Mouse (Mus musculus) hindbrain, embryonic 15.5 days (tissue): ENCODE results near the gene Mast3. TPM values are rescaled to one million over a fixed set of nuclear protein-coding genes. Genes with fewer than 3 reads are reported as not detected.

ENCODE experiments used
- ATAC-seq: fragments of 200-750 bp; cut with Nextera tagmentation; 2 replicates; pipeline ENCODE4 v1.8.0; 2017; ENCODE audit warnings: low read depth, moderate number of reproducible peaks, moderate TSS enrichment; ENCODE audit not compliant: low FRiP score
- H3K27ac ChIP-seq: fragments of 300-500 bp; sonication (generic); replicated peaks from 2 replicates; pipeline ENCODE4 v1.5.1; 2015; ENCODE audit warnings: mild to moderate bottlenecking, inconsistent platforms
- H3K27me3 ChIP-seq: fragments of 300-500 bp; sonication (generic); 2 replicates; pipeline ENCODE4 v1.6.1; 2015; ENCODE audit warnings: control low read depth, inconsistent platforms
- H3K36me3 ChIP-seq: fragments of 300-500 bp; sonication (generic); 2 replicates; pipeline ENCODE4 v1.6.1; 2015; ENCODE audit warnings: control low read depth, inconsistent platforms
- H3K4me1 ChIP-seq: fragments of 300-500 bp; sonication (generic); replicated peaks from 2 replicates; pipeline ENCODE4 v1.6.1; 2015; ENCODE audit warnings: control low read depth, inconsistent platforms
- H3K4me2 ChIP-seq: fragments of 300-500 bp; sonication (generic); 2 replicates; pipeline ENCODE4 v1.6.1; 2015; ENCODE audit warnings: moderate library complexity, mild to moderate bottlenecking, inconsistent platforms
- H3K4me3 ChIP-seq: fragments of 300-500 bp; sonication (generic); 2 replicates; pipeline ENCODE4 v1.5.1; 2015; ENCODE audit warnings: mild to moderate bottlenecking, inconsistent platforms
- H3K9ac ChIP-seq: fragments of 300-500 bp; sonication (generic); 2 replicates; pipeline ENCODE4 v1.6.1; 2015; ENCODE audit warnings: inconsistent platforms
- H3K9me3 ChIP-seq: fragments of 300-500 bp; sonication (generic); 2 replicates; pipeline ENCODE4 v1.6.1; 2016; ENCODE audit warnings: control low read depth, inconsistent platforms
- WGBS: fragments of 180-500 bp; shearing (Covaris S2); methylation state at CpG from one replicate; pipeline ENCODE4 v1.1.7; 2015; 5-methylcytosine and 5-hydroxymethylcytosine counted together
- polyA plus RNA-seq: library from polyadenylated mRNA; unstranded; fragments of >200 nt; fragmentation: Nextera tagmentation; extraction: Ambion mirVana; gene quantifications from 2 replicates; pipeline ENCODE4 v1.2.1, GENCODE M21; 2015

Mast3 gene
- polyA plus RNA-seq, 1 experiment from 2014 or later = 25.1 TPM

- Histone ChIP-seq H3K9ac (no peak overlapping the region), H3K9me3 (no peaks in the 10 kb centered on the region), H3K4me3 (no peak overlapping the region), H3K4me1 (peaks cover 17% of the 10 kb centered on the region), H3K27me3 (no peaks in the 10 kb centered on the region), H3K27ac (no peak overlapping the region), H3K4me2 (no peak overlapping the region), H3K36me3 (no peaks in the 10 kb centered on the region)
- ATAC-seq = no peak
- WGBS = 83% methylated on average over 5 of the region's 5 CpGs
Measured at GRCm38 (mm10) chr8:70843214-70843773, 38.4 kb upstream of the Mast3 start.

GRCm38 (mm10) chr8:70842484-70842883 is 37.6 kb upstream of the Mast3 start:
- ATAC-seq = no peak
- Histone ChIP-seq H3K27me3 (no peaks in the 10 kb centered on the region), H3K27ac (no peak overlapping the region)

DNA sequence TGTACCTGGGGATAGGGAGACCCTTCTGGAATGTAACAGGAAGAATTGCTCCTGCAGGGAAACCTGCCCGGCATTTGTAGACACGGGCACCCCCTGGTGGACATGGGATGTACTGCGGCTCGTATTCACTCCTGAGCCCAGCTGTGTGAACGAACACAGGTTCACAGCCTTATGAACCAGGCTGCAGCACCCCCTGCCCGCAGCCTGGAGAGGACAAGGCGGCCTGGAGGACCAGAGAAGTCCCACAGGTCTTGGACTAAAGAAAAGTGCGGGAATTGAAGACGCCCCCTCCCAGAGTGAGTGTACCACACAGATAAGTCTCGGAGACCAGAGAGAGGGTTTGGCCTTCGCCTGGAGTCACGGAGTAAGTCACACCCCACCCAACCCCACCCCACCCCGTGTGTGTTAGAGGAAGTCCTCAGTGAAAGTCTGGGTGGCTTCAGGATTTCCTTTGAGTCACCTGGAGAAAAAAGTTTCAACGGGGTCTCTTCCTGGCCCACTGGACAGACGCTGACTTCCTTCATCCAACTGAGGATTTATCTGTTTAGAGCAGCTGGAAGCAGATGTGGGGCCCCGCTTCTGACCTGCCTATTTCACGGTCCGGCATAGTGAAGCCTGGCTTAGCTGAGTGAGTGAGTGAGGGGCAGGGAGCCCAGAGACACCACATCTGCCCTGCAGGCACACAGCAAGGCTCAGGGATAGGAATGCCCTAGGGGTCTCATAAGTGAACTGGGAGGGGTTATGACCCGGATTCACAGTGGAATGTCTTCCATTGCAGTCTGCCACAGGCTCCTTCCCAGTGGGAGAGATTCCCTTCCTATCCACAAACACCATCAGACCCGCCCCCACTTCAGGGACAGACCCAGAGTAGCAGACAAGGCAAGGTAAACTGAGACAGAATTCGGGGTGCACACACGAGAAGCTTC is 36.6 kb upstream of the Mast3 start:
- peaks cover 18% of the 10 kb centered on the region for H3K4me1 ChIP-seq
- 41% methylated on average over 22 of the region's 22 CpGs for WGBS
- H3K27ac ChIP-seq = 0 out of 2 replicates have a peak overlapping the region, but pooled peaks have one; percentile 14
- no peaks in the 10 kb centered on the region for H3K36me3 ChIP-seq
- no peaks in the 10 kb centered on the region for H3K27me3 ChIP-seq
- no peak overlapping the region for H3K9ac ChIP-seq
- no peaks in the 10 kb centered on the region for H3K9me3 ChIP-seq
- ATAC-seq = no peak
- no peak overlapping the region for H3K4me3 ChIP-seq
- H3K4me2 ChIP-seq = no peak overlapping the region

More at GRCm38 (mm10) chr8:70842484-70842883, 37.6 kb upstream of the Mast3 start:
- H3K9me3 ChIP-seq = no peaks in the 10 kb centered on the region
- 72% methylated on average over 25 of the region's 25 CpGs for WGBS
- no peak overlapping the region for H3K4me2 ChIP-seq
- H3K9ac ChIP-seq = no peak overlapping the region
- peaks cover 18% of the 10 kb centered on the region for H3K4me1 ChIP-seq
- no peak overlapping the region for H3K4me3 ChIP-seq
- H3K36me3 ChIP-seq = no peaks in the 10 kb centered on the region

- no peak overlapping the region for H3K9ac ChIP-seq
- no peak for ATAC-seq
- 0 out of 2 replicates have a peak overlapping the region, but pooled peaks have one; percentile 14 for H3K27ac ChIP-seq
- no peaks in the 10 kb centered on the region for H3K9me3 ChIP-seq
- no peak overlapping the region for H3K4me3 ChIP-seq
- peaks cover 18% of the 10 kb centered on the region for H3K4me1 ChIP-seq
- H3K36me3 ChIP-seq = no peaks in the 10 kb centered on the region
- H3K27me3 ChIP-seq = no peaks in the 10 kb centered on the region
- H3K4me2 ChIP-seq = no peak overlapping the region
- WGBS = 60% methylated on average over 10 of the region's 10 CpGs
Measured at GRCm38 (mm10) chr8:70840590-70840989, 35.7 kb upstream of the Mast3 start.

DNA sequence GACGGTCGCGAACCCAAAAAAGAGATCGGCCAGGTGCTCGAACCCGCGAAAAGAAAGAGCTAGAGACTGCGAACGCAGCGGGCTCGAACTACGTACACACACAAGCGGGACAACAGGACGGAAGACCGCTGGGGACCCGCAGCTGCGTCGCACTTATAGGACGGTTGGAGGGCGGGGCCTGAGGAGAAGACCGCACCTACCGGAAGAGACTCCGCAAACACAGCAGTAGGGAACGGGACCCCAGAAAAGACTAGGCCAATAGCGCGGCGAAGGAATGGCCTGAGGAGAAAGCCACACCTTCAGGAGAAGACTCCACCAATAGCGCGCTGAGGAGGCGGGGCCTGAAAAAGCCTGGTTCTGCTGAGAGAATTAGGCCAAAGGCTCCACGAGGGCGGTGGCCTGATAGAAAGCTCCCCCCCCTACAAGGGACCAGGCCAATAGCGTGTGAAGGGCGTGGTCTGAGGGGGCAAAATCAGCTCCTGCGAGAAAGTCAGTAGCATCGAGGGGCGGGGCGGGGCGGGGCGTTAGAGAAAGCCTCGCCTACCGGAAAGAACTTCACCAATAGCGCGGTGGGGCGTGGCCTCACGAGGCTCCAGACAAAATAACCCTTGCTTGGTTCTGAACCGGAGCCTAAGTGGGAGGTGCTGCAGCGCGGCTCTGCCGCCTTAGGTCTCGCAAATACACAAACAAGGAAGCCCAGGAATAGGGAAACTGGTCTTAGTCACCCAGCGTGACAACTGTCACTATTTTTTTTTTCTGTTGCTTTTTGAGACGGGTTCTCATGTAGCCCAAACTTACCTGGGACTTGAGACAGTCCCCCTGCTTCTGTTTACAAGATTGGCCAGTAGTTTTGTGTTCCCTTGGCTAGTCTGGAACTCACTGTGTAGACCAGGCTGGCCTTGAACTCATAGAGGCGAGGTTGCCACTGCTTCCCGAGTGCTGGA is 34.8 kb upstream of the Mast3 start, which contains the start of gene Arrdc2:
Arrdc2 (minus strand) TSS at position 313 of the 944 bp plus-strand sequence.
- peak within 1 kb of the TSS; percentile 67 for H3K9ac ChIP-seq
- ATAC-seq = peak; percentile 97
- H3K36me3 ChIP-seq = no peaks in the 10 kb centered on the region
- H3K4me3 ChIP-seq = peak within 1 kb of the TSS; percentile 62
- peak within 1 kb of the TSS; percentile 92 for H3K27ac ChIP-seq
- H3K9me3 ChIP-seq = no peaks in the 10 kb centered on the region
- 2% methylated on average over 55 of the region's 55 CpGs for WGBS
- H3K27me3 ChIP-seq = no peaks in the 10 kb centered on the region
- peak within 1 kb of the TSS; percentile 77 for H3K4me2 ChIP-seq
- H3K4me1 ChIP-seq = peaks cover 18% of the 10 kb centered on the region

- H3K27me3 ChIP-seq = no peaks in the 10 kb centered on the region
- no peaks in the 10 kb centered on the region for H3K9me3 ChIP-seq
- H3K36me3 ChIP-seq = no peaks in the 10 kb centered on the region
- peak overlapping the region; percentile 92 for H3K27ac ChIP-seq
- peak overlapping the region; percentile 67 for H3K9ac ChIP-seq
- peak overlapping the region; percentile 62 for H3K4me3 ChIP-seq
- peaks cover 18% of the 10 kb centered on the region for H3K4me1 ChIP-seq
- ATAC-seq = peak; percentile 49
- WGBS = 3% methylated on average over 66 of the region's 66 CpGs
- peak overlapping the region; percentile 77 for H3K4me2 ChIP-seq
Measured at GRCm38 (mm10) chr8:70838654-70839407, 34.0 kb upstream of the Mast3 start.

- Histone ChIP-seq H3K27me3 (no peaks in the 10 kb centered on the region), H3K27ac (no peak overlapping the region), H3K9me3 (no peaks in the 10 kb centered on the region), H3K36me3 (no peaks in the 10 kb centered on the region), H3K4me2 (no peak overlapping the region), H3K4me3 (no peak overlapping the region), H3K4me1 (peaks cover 18% of the 10 kb centered on the region), H3K9ac (no peak overlapping the region)
- WGBS = 90% methylated on average over 12 of the region's 12 CpGs
- no peak for ATAC-seq
Measured at GRCm38 (mm10) chr8:70836666-70837065, 31.8 kb upstream of the Mast3 start.

- no peak for ATAC-seq
- WGBS = 93% methylated on average over 3 of the region's 3 CpGs
Measured at GRCm38 (mm10) chr8:70834071-70834470, 29.2 kb upstream of the Mast3 start.

GRCm38 (mm10) chr8:70833520-70833919 is 28.7 kb upstream of the Mast3 start:
- H3K9ac ChIP-seq = no peak overlapping the region
- H3K4me1 ChIP-seq = peaks cover 3% of the 10 kb centered on the region
- H3K4me2 ChIP-seq = no peak overlapping the region
- no peaks in the 10 kb centered on the region for H3K36me3 ChIP-seq
- WGBS = 44% methylated on average over 15 of the region's 15 CpGs
- H3K4me3 ChIP-seq = no peak overlapping the region
- H3K27me3 ChIP-seq = no peaks in the 10 kb centered on the region
- ATAC-seq = no peak
- H3K9me3 ChIP-seq = no peaks in the 10 kb centered on the region
- no peak overlapping the region for H3K27ac ChIP-seq

More at GRCm38 (mm10) chr8:70834071-70834470, 29.2 kb upstream of the Mast3 start:
- Histone ChIP-seq H3K4me2 (no peak overlapping the region), H3K4me1 (peaks cover 6% of the 10 kb centered on the region), H3K9ac (no peak overlapping the region), H3K27me3 (no peaks in the 10 kb centered on the region), H3K27ac (no peak overlapping the region), H3K36me3 (no peaks in the 10 kb centered on the region), H3K9me3 (no peaks in the 10 kb centered on the region), H3K4me3 (no peak overlapping the region)

GRCm38 (mm10) chr8:70833018-70833482 is 28.2 kb upstream of the Mast3 start:
- H3K9ac ChIP-seq = no peak overlapping the region
- ATAC-seq = no peak
- no peaks in the 10 kb centered on the region for H3K36me3 ChIP-seq
- no peaks in the 10 kb centered on the region for H3K27me3 ChIP-seq
- H3K4me1 ChIP-seq = no peaks in the 10 kb centered on the region
- H3K4me2 ChIP-seq = no peak overlapping the region
- H3K9me3 ChIP-seq = no peaks in the 10 kb centered on the region
- no peak overlapping the region for H3K4me3 ChIP-seq
- WGBS = 53% methylated on average over 9 of the region's 9 CpGs
- H3K27ac ChIP-seq = no peak overlapping the region

DNA sequence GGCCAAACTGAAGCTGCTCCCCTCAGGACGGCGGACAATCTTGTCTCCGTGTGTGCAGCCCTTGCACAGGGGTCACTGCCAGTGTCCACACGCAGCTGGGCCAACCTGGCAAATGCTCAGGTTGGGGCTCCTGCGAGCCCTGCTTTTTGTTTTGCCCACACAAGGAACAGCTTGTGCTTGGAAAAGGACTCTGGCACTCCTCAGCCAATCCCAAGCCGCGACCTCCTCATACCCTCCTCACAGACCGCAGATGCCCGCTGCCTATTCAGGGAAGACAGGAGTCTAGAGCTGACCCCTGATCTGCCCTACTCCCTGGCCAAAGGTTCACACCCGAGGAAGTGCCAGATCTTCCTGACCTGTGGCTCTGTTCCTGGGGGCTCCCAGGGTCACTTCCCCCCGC is 27.5 kb upstream of the Mast3 start:
- Histone ChIP-seq H3K4me3 (no peak overlapping the region), H3K27me3 (no peaks in the 10 kb centered on the region), H3K36me3 (no peaks in the 10 kb centered on the region), H3K9ac (no peak overlapping the region), H3K4me1 (no peaks in the 10 kb centered on the region), H3K4me2 (no peak overlapping the region), H3K9me3 (no peaks in the 10 kb centered on the region), H3K27ac (no peak overlapping the region)
- 63% methylated on average over 11 of the region's 11 CpGs for WGBS
- no peak for ATAC-seq
